Mouse (Mus musculus): ENCODE data around the gene Ttc21a. TPM values are rescaled to one million over a fixed set of nuclear protein-coding genes. Genes with fewer than 3 reads are reported as not detected.

Ttc21a gene
- polyA plus RNA-seq, 1 experiment from 2014 or later: 0.20 TPM

- 75% methylated on average over 7 of the region's 7 CpGs for WGBS
These were observed 33.6 kb downstream of the Ttc21a start for GRCm38 (mm10) chr9:119970763-119971656.

GRCm38 (mm10) chr9:119972166-119972565 lies 34.8 kb downstream of the Ttc21a start:
- H3K9ac ChIP-seq: no peak overlapping the region
- no peak for ATAC-seq (ENCODE audit: low FRiP score, low read depth)
- WGBS: 91% methylated on average over 10 of the region's 10 CpGs

More at GRCm38 (mm10) chr9:119970763-119971656, 33.6 kb downstream of the Ttc21a start:
- H3K4me1 ChIP-seq: peaks cover 19% of the 10 kb centered on the region
- peaks cover 32% of the 10 kb centered on the region for H3K36me3 ChIP-seq
- no peaks in the 10 kb centered on the region for H3K9me3 ChIP-seq
- no peak overlapping the region for H3K4me2 ChIP-seq (replicated peaks)
- no peak overlapping the region for H3K4me3 ChIP-seq
- no peaks in the 10 kb centered on the region for H3K27me3 ChIP-seq
- peak overlapping the region; percentile 6; the same call in 1 of the 2 replicates for H3K27ac ChIP-seq
- no peak for ATAC-seq (ENCODE audit: low FRiP score, low read depth)
- H3K9ac ChIP-seq: peak overlapping the region; percentile 31; the same call in 1 of the 2 replicates

GRCm38 (mm10) chr9:119972582-119972981 lies 35.2 kb downstream of the Ttc21a start:
- peaks cover 32% of the 10 kb centered on the region for H3K4me1 ChIP-seq
- ATAC-seq (ENCODE audit: low FRiP score, low read depth): no peak
- no peak overlapping the region for H3K4me2 ChIP-seq (replicated peaks)
- no peak overlapping the region for H3K9ac ChIP-seq
- no peaks in the 10 kb centered on the region for H3K27me3 ChIP-seq
- WGBS: 88% methylated on average over 12 of the region's 12 CpGs
- no peak overlapping the region for H3K27ac ChIP-seq
- no peak overlapping the region for H3K4me3 ChIP-seq
- H3K9me3 ChIP-seq: no peaks in the 10 kb centered on the region
- H3K36me3 ChIP-seq: peaks cover 32% of the 10 kb centered on the region

More at GRCm38 (mm10) chr9:119972166-119972565, 34.8 kb downstream of the Ttc21a start:
- Histone ChIP-seq H3K4me1 (peaks cover 27% of the 10 kb centered on the region), H3K27ac (no peak overlapping the region), H3K9me3 (no peaks in the 10 kb centered on the region), H3K4me3 (no peak overlapping the region), H3K4me2 (replicated peaks) (no peak overlapping the region), H3K27me3 (no peaks in the 10 kb centered on the region), H3K36me3 (peaks cover 32% of the 10 kb centered on the region)

DNA sequence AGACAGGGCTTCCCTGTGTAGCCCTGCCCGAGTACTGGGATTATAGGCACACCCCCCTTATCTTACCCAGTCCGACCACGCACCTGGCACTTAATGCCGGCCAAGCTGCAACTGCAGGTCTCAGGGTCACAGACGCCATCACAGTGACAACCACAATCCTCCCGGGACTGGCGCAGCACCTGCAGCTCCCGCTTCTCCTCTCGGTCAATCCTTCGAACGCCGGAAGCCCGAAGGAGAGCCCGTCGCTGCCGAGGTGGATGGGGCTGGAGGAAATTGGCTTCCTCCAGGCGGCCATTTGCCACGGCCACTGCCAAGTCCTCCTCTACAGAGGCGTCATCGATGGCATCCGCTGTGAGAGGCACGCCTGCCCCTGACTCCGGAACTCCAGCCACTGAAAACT lies 35.9 kb downstream of the Ttc21a start:
- Histone ChIP-seq H3K4me1 (peaks cover 39% of the 10 kb centered on the region), H3K27me3 (no peaks in the 10 kb centered on the region), H3K4me3 (no peak overlapping the region), H3K27ac (no peak overlapping the region), H3K9me3 (no peaks in the 10 kb centered on the region), H3K4me2 (replicated peaks) (no peak overlapping the region), H3K9ac (no peak overlapping the region), H3K36me3 (peaks cover 32% of the 10 kb centered on the region)
- 90% methylated on average over 23 of the region's 23 CpGs for WGBS
- no peak for ATAC-seq (ENCODE audit: low FRiP score, low read depth)

DNA sequence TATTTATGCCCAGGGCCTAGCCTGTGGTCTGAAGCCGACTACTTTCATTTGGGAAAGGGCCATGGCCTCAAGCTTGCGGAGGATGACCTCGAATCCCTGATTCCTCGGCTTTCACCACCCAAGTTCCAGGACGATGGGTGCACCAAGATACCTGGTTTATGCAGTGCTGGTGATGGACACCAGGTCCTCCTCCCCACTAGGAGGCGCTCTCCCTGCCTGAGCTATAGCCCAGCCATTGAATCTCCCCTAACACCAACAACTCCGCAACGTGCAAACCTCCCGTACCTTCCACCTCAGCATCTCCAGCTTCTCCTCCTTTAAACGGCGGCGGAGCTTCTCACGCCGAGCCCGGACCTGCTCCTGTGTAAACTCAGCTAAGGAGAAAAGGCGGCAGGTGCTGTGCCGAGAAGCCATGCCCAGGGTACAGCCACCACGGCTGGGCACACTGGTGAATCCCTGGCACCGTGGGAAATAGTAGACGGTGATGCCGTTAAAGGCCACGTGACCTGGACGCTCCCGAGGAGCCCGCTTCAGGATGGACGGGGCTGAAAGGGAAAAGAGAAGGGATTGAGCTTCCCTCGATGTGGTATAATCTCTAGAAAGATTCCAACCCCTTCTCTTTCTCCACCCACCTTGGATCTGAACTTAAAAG lies 36.6 kb downstream of the Ttc21a start:
- 89% methylated on average over 27 of the region's 27 CpGs for WGBS
- ATAC-seq (ENCODE audit: low FRiP score, low read depth): no peak
- H3K4me1 ChIP-seq: peaks cover 46% of the 10 kb centered on the region
- H3K9ac ChIP-seq: no peak overlapping the region
- no peak overlapping the region for H3K4me3 ChIP-seq
- no peak overlapping the region for H3K27ac ChIP-seq
- no peak overlapping the region for H3K4me2 ChIP-seq (replicated peaks)
- H3K9me3 ChIP-seq: no peaks in the 10 kb centered on the region
- H3K36me3 ChIP-seq: peaks cover 32% of the 10 kb centered on the region
- no peaks in the 10 kb centered on the region for H3K27me3 ChIP-seq

- H3K9ac ChIP-seq: no peak overlapping the region
- no peaks in the 10 kb centered on the region for H3K27me3 ChIP-seq
- ATAC-seq (ENCODE audit: low FRiP score, low read depth): no peak
- no peak overlapping the region for H3K4me3 ChIP-seq
- peaks cover 52% of the 10 kb centered on the region for H3K4me1 ChIP-seq
- no peak overlapping the region for H3K4me2 ChIP-seq (replicated peaks)
- WGBS: 84% methylated on average over 5 of the region's 5 CpGs
- H3K36me3 ChIP-seq: peaks cover 32% of the 10 kb centered on the region
- no peaks in the 10 kb centered on the region for H3K9me3 ChIP-seq
- H3K27ac ChIP-seq: no peak overlapping the region
These were observed 37.2 kb downstream of the Ttc21a start for GRCm38 (mm10) chr9:119974609-119975008.

DNA sequence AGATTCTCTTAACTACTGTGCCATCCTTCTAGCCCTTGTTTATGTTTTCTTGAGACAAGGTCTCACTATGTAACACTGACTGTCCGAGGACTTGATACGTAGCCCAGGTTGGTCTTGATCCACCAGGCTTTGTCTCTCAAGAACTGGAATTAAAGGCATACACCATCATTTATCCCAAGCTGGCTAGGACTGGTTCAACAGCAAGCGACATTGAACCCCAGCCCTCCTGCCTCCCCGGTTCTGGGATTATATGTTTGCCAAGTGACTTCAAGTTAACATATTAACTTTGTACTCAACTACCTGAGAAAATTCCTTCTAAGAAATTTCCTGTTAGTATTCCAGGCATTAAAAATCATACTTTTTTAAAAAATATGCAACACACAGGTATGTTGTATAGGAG lies 37.9 kb downstream of the Ttc21a start:
- H3K9ac ChIP-seq: no peak overlapping the region
- ATAC-seq (ENCODE audit: low FRiP score, low read depth): no peak
- H3K36me3 ChIP-seq: peaks cover 32% of the 10 kb centered on the region
- H3K27me3 ChIP-seq: no peaks in the 10 kb centered on the region
- H3K4me3 ChIP-seq: no peak overlapping the region
- no peaks in the 10 kb centered on the region for H3K9me3 ChIP-seq
- WGBS: 95% methylated on average over 4 of the region's 4 CpGs
- no peak overlapping the region for H3K27ac ChIP-seq
- H3K4me1 ChIP-seq: peaks cover 52% of the 10 kb centered on the region
- no peak overlapping the region for H3K4me2 ChIP-seq (replicated peaks)

- H3K4me3 ChIP-seq: no peak overlapping the region
- H3K36me3 ChIP-seq: peaks cover 28% of the 10 kb centered on the region
- H3K9me3 ChIP-seq: no peaks in the 10 kb centered on the region
- H3K4me2 ChIP-seq (replicated peaks): peak overlapping the region; percentile 14; the same call in 1 of the 2 replicates
- ATAC-seq (ENCODE audit: low FRiP score, low read depth): no peak
- H3K9ac ChIP-seq: no peak overlapping the region
- H3K4me1 ChIP-seq: peaks cover 54% of the 10 kb centered on the region
- no peaks in the 10 kb centered on the region for H3K27me3 ChIP-seq
- WGBS: 31% methylated on average over 17 of the region's 17 CpGs
- no peak overlapping the region for H3K27ac ChIP-seq
These were observed 39.5 kb downstream of the Ttc21a start for GRCm38 (mm10) chr9:119976704-119977556.

DNA sequence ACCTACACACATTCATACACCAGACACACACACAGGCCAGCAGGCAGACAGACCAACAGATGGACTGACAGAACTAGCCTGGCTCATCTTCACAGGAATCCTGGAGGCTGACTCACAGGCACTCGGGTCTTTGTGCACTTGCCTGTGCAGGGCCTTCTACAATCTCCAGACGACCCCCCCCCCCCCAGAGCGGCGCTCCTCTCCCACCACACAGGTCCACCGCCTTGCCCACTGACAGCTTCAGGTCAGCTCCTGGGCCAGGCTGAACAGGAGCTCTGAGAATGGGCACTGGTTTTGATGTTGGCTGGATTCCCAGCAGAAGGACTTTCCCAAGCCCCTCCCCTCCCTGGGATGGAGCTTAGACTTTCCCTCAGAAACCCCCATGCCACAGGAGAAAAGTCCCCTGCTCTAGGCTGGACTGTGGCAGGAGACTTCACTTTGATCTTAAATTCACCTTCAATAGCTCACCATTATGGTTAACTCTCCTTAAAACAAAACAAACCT lies 40.2 kb downstream of the Ttc21a start:
- Histone ChIP-seq H3K9ac (no peak overlapping the region), H3K4me3 (no peak overlapping the region), H3K36me3 (peaks cover 21% of the 10 kb centered on the region), H3K27me3 (no peaks in the 10 kb centered on the region), H3K4me2 (replicated peaks) (0 out of 2 replicates have a peak overlapping the region, but pooled peaks have one; percentile 14), H3K27ac (peak overlapping the region; percentile 28; the same call in 1 of the 2 replicates), H3K4me1 (peaks cover 61% of the 10 kb centered on the region), H3K9me3 (no peaks in the 10 kb centered on the region)
- 45% methylated on average over 5 of the region's 5 CpGs for WGBS
- ATAC-seq (ENCODE audit: low FRiP score, low read depth): no peak

GRCm38 (mm10) chr9:119978151-119978810 lies 40.9 kb downstream of the Ttc21a start:
- 55% methylated on average over 9 of the region's 9 CpGs for WGBS
- Histone ChIP-seq H3K4me2 (replicated peaks) (0 out of 2 replicates have a peak overlapping the region, but pooled peaks have one; percentile 7), H3K27me3 (no peaks in the 10 kb centered on the region), H3K9ac (peak overlapping the region; percentile 19; the same call in 1 of the 2 replicates), H3K9me3 (no peaks in the 10 kb centered on the region), H3K4me1 (peaks cover 68% of the 10 kb centered on the region), H3K36me3 (peaks cover 14% of the 10 kb centered on the region), H3K27ac (peak overlapping the region; percentile 28; the same call in 1 of the 2 replicates), H3K4me3 (no peak overlapping the region)
- ATAC-seq (ENCODE audit: low FRiP score, low read depth): no peak

Measured in limb, embryonic 13.5 days (tissue).